Mouse (Mus musculus) erythroblast, adult 5-6 weeks (primary cell): ENCODE results near the gene Gata5. TPM values are rescaled to one million over a fixed set of nuclear protein-coding genes. Genes with fewer than 3 reads are reported as not detected.

Source experiments
- ATAC-seq: replicated peaks from 2 replicates; pipeline ENCODE4 v1.8.0; 2016; ENCODE audit warnings: moderate number of reproducible peaks, mild to moderate bottlenecking, moderate TSS enrichment, inconsistent platforms; ENCODE audit not compliant: poor library complexity, low FRiP score, severe bottlenecking
- total RNA-seq, 2 experiments: library from RNA; stranded (forward) in 1 of 2; stranded (reverse) in 1 of 2; fragments of 150-400 nt in 1 of 2; fragments of 200-764, 138-1000 nt in 1 of 2; gene quantifications; 2 replicates each; pipeline versions ENCODE4 v1.2.3 to v1.2.4; 2015 to 2017; ENCODE audit warnings: low replicate concordance in 2 of 2

Gene Gata5
- total RNA-seq, 2 experiments from 2014 or later = not detected

DNA sequence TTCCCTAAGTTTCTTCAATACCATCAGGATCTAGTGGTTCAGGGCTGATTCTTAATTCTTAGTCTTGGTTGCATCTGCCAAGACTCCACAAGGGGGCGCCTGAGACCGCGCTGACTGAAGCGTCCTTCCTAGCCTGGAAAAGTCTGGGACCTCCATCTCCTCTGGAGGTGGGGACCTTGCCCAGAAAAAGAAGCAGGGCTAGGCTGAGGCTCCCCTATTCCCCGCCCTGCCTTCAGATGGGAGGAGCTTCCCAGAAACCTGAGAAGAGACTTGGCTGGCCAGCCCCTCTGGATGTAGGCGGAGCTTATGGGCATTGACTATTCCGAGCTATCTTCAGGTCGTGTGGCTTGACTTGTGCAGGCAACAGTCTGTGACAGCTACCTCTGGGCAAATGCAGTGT lies 58.7 kb downstream of the Gata5 start:
- ATAC-seq = peak; percentile 36

Other genes with a start within 250 kb of the Gata5 start
- gene Hrh3, start 230.2 kb downstream of the Gata5 start, total RNA-seq (2015; ENCODE audit: low replicate concordance) = not detected in 2 replicates
- gene Hrh3, start 230.2 kb downstream of the Gata5 start, total RNA-seq (2017; ENCODE audit: low replicate concordance) = not detected in 2 replicates
- gene Osbpl2, start 215.4 kb downstream of the Gata5 start, total RNA-seq (2015; ENCODE audit: low replicate concordance) = 8.2 and 10.0 TPM in 2 replicates
- 9.2 and 15.2 TPM in 2 replicates for gene Osbpl2, start 215.4 kb downstream of the Gata5 start, total RNA-seq (2017; ENCODE audit: low replicate concordance)
- 13.3 and 28.6 TPM in 2 replicates for gene Adrm1, start 163.2 kb downstream of the Gata5 start, total RNA-seq (2015; ENCODE audit: low replicate concordance)
- gene Adrm1, start 163.2 kb downstream of the Gata5 start, total RNA-seq (2017; ENCODE audit: low replicate concordance) = 8.5 and 23.9 TPM in 2 replicates
- 1.7 TPM in 1 of 2 replicates, not detected in the other for gene Lama5, start 108.8 kb downstream of the Gata5 start, total RNA-seq (2015; ENCODE audit: low replicate concordance)
- gene Lama5, start 108.8 kb downstream of the Gata5 start, total RNA-seq (2017; ENCODE audit: low replicate concordance) = 0.09 and 0.14 TPM in 2 replicates
- gene Rps21, start 77.3 kb downstream of the Gata5 start, total RNA-seq (2015; ENCODE audit: low replicate concordance) = 363 and 447 TPM in 2 replicates
- gene Rps21, start 77.3 kb downstream of the Gata5 start, total RNA-seq (2017; ENCODE audit: low replicate concordance) = 275 and 320 TPM in 2 replicates
- 2.5 and 4.6 TPM in 2 replicates for gene Cables2, start 61.2 kb downstream of the Gata5 start, total RNA-seq (2015; ENCODE audit: low replicate concordance)
- gene Cables2, start 61.2 kb downstream of the Gata5 start, total RNA-seq (2017; ENCODE audit: low replicate concordance) = 2.7 and 4.9 TPM in 2 replicates
- not detected in 2 replicates for gene Rbbp8nl, start 44.8 kb downstream of the Gata5 start, total RNA-seq (2015; ENCODE audit: low replicate concordance)
- gene Rbbp8nl, start 44.8 kb downstream of the Gata5 start, total RNA-seq (2017; ENCODE audit: low replicate concordance) = not detected in 2 replicates
- gene Slco4a1, start 121.5 kb upstream of the Gata5 start, total RNA-seq (2015; ENCODE audit: low replicate concordance) = 4.4 and 4.6 TPM in 2 replicates
- gene Slco4a1, start 121.5 kb upstream of the Gata5 start, total RNA-seq (2017; ENCODE audit: low replicate concordance) = 2.4 and 3.2 TPM in 2 replicates
- gene Ntsr1, start 165.3 kb upstream of the Gata5 start, total RNA-seq (2015; ENCODE audit: low replicate concordance) = not detected in 2 replicates
- gene Ntsr1, start 165.3 kb upstream of the Gata5 start, total RNA-seq (2017; ENCODE audit: low replicate concordance) = not detected in 2 replicates
- 10.0 and 10.4 TPM in 2 replicates for gene Mrgbp, start 246.6 kb upstream of the Gata5 start, total RNA-seq (2015; ENCODE audit: low replicate concordance)
- 7.1 and 17.3 TPM in 2 replicates for gene Mrgbp, start 246.6 kb upstream of the Gata5 start, total RNA-seq (2017; ENCODE audit: low replicate concordance)